Comparison of ENCODE assay signal across 7 mouse cellular contexts in the genomic region with DNA sequence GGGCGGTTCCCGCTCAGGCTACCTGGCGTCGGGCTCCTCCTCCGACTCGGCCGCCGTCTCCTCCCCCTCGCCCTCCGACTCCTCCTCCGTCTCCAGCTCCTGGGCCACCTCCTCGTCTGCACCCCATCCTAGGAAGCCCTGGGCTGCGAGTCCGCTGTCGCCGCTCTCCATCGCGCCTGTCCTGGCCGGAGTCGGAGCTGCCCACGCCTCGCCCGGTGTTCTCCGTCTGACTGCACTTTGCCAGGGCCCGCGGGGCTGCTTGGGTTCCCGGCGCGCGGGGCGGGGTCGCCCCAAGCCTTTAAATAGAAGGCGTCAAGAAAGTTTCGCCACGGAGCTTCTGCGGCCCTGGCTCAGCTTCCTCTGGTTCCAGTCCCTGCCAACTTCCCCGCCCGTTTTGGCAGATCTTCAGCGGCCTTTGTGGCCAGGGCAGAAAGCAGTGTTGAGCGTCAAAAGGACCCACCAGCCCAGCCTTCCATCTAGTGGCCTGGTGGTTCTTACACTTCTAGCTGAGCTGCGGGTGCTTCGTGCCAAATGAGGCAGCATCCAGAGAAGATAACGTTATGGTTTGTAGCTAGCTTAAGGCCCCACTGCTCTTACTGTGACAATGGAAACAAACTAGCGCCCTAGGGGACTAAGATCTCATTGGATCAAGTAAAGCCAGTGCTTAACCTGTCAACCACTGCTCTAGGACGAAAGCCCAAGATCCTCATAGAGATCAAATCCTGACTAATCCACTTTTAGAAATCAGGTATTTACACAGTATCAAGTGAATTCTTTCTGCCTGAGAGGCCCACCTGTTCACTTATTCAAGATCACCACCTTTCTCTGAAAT. TPM values are rescaled to one million over a fixed set of nuclear protein-coding genes. Genes with fewer than 3 reads are reported as not detected.
A peak's percentile ranks its signal among the peaks of the same experiment; 100 is the strongest.
DNase-seq lines count a peak whose midpoint lies in the region; ATAC-seq and TF ChIP-seq lines count a peak whose summit lies in the region.

Gene Cmya5 (minus strand): TSS at position 389 of the 832 bp plus-strand sequence.

- no peak; the same call in 1 of the 2 replicates for TF ChIP-seq CTCF in brain, embryonic 14.5 days (IDR thresholded peaks at IDR 0.05; ENCODE audit: borderline replicate concordance, extremely low read depth, insufficient read depth, insufficient read length)
- no peak for TF ChIP-seq CTCF in spleen, adult 2 months (IDR thresholded peaks at IDR 0.05; ENCODE audit: extremely low read depth, insufficient read depth, insufficient read length, insufficient replicate concordance)

- 1% methylated on average over 45 of the region's 45 CpGs for WGBS in limb, embryonic 12.5 days
- WGBS in midbrain, embryonic 14.5 days = under 1% methylated on average over 45 of the region's 45 CpGs
- 8% methylated on average over 45 of the region's 45 CpGs for WGBS in spleen, adult 2 months

- 0 out of 2 replicates have a peak within 1 kb of the TSS, but pooled peaks have one; percentile 25 for H3K27ac ChIP-seq in limb, embryonic 12.5 days
- no peak within 1 kb of the TSS for H3K27ac ChIP-seq in midbrain, embryonic 14.5 days (replicated peaks; ENCODE audit: low read depth, low read length)
- H3K27ac ChIP-seq in spleen, adult 2 months (ENCODE audit: insufficient read depth, low read length) = no peak within 1 kb of the TSS

- ATAC-seq in limb, embryonic 12.5 days (ENCODE audit: insufficient number of reproducible peaks, insufficient read depth, low FRiP score, low TSS enrichment, low read depth) = peak; percentile 91
- ATAC-seq in midbrain, embryonic 14.5 days (ENCODE audit: low FRiP score, low TSS enrichment) = peak; percentile 83

- H3K36me3 ChIP-seq in erythroblast, embryonic 14.5 days (ENCODE audit: control insufficient read depth) = peaks cover 23% of the 10 kb centered on the region
- peaks cover 14% of the 10 kb centered on the region; the same call in 1 of the 2 replicates for H3K36me3 ChIP-seq in limb, embryonic 12.5 days
- H3K36me3 ChIP-seq in midbrain, embryonic 14.5 days (ENCODE audit: control insufficient read depth, insufficient read depth, low read length) = peaks cover 10% of the 10 kb centered on the region; the same call in 1 of the 2 replicates
- peaks cover 7% of the 10 kb centered on the region for H3K36me3 ChIP-seq in spleen, adult 2 months (ENCODE audit: control insufficient read depth, insufficient read depth, low read length)

- TF ChIP-seq POLR2A in brain, embryonic 14.5 days (IDR thresholded peaks at IDR 0.05; ENCODE audit: borderline replicate concordance, extremely low read depth, insufficient read depth, insufficient read length, poor library complexity, severe bottlenecking) = no peak
- no peak for TF ChIP-seq POLR2A in spleen, adult 2 months (IDR thresholded peaks at IDR 0.05; ENCODE audit: low read depth, low read length)

- H3K4me1 ChIP-seq in erythroblast, embryonic 14.5 days (ENCODE audit: control insufficient read depth) = peaks cover 8% of the 10 kb centered on the region
- H3K4me1 ChIP-seq in limb, embryonic 12.5 days (replicated peaks) = peaks cover 13% of the 10 kb centered on the region
- H3K4me1 ChIP-seq in midbrain, embryonic 14.5 days (ENCODE audit: control insufficient read depth, insufficient read depth, low read length) = peaks cover 11% of the 10 kb centered on the region; the same call in 1 of the 2 replicates
- no peaks in the 10 kb centered on the region; the same call in 1 of the 2 replicates for H3K4me1 ChIP-seq in spleen, adult 2 months (ENCODE audit: control insufficient read depth, insufficient read depth, insufficient read length)

- peak within 1 kb of the TSS; percentile 50 for H3K4me3 ChIP-seq in erythroblast, embryonic 14.5 days (replicated peaks)
- H3K4me3 ChIP-seq in limb, embryonic 12.5 days (replicated peaks) = peak within 1 kb of the TSS; percentile 54
- H3K4me3 ChIP-seq in midbrain, embryonic 14.5 days (replicated peaks; ENCODE audit: low read depth, low read length) = peak within 1 kb of the TSS; percentile 43
- peak within 1 kb of the TSS; percentile 55 for H3K4me3 ChIP-seq in spleen, adult 2 months (ENCODE audit: extremely low read depth, insufficient read depth, insufficient read length)

- H3K9ac ChIP-seq in limb, embryonic 12.5 days (replicated peaks) = peak within 1 kb of the TSS; percentile 68
- peak within 1 kb of the TSS; percentile 50 for H3K9ac ChIP-seq in midbrain, embryonic 14.5 days (replicated peaks; ENCODE audit: low read length)

- H3K9me3 ChIP-seq in erythroblast, embryonic 14.5 days (ENCODE audit: control insufficient read depth, low read length) = no peaks in the 10 kb centered on the region
- H3K9me3 ChIP-seq in limb, embryonic 12.5 days = no peaks in the 10 kb centered on the region
- H3K9me3 ChIP-seq in midbrain, embryonic 14.5 days (ENCODE audit: control insufficient read depth, low read length) = no peaks in the 10 kb centered on the region

- peak within 1 kb of the TSS; percentile 90 for H3K4me2 ChIP-seq in limb, embryonic 12.5 days
- peak within 1 kb of the TSS; percentile 86 for H3K4me2 ChIP-seq in midbrain, embryonic 14.5 days (ENCODE audit: low read length)

- peak; percentile 88 for DNase-seq in brain, embryonic 14.5 days (ENCODE audit: low read depth)
- peak; percentile 91 to 93 for DNase-seq in heart, adult 9 months (ENCODE audit: low spot score in 2 of 2)
- DNase-seq in kidney, adult 9 months = peak; percentile 95
- peak; percentile 83 for DNase-seq in midbrain, embryonic 14.5 days
- DNase-seq in spleen, adult 2 months (ENCODE audit: low read depth in 1 of 2, low spot score in 2 of 2) = peak; percentile 5 to 46

- no peaks in the 10 kb centered on the region; the same call in 1 of the 2 replicates for H3K27me3 ChIP-seq in erythroblast, embryonic 14.5 days (ENCODE audit: control insufficient read depth)
- no peaks in the 10 kb centered on the region for H3K27me3 ChIP-seq in limb, embryonic 12.5 days
- H3K27me3 ChIP-seq in midbrain, embryonic 14.5 days (ENCODE audit: control insufficient read depth, insufficient read depth, low read length) = no peaks in the 10 kb centered on the region
- H3K27me3 ChIP-seq in spleen, adult 2 months (ENCODE audit: control insufficient read depth, insufficient read depth, low read length) = no peaks in the 10 kb centered on the region

RNA-seq across cellular contexts. Expression of gene Cmya5, which starts in this region (rescaled TPM):
- 0.11 and 0.30 TPM in 2 replicates for polyA plus RNA-seq in brain, embryonic 14.5 days (2012; rRNA removed)
- not detected in 2 replicates for polyA plus RNA-seq in erythroblast, embryonic 14.5 days (2012)
- polyA plus RNA-seq in limb, embryonic 12.5 days (2016; fragmentation: Nextera tagmentation; extraction: Ambion mirVana) = 0.03 and 0.04 TPM in 2 replicates
- 0.19 and 0.34 TPM in 2 replicates for polyA plus RNA-seq in midbrain, embryonic 14.5 days (2014; fragmentation: Nextera tagmentation; extraction: Ambion mirVana)
- 0.12 and 0.13 TPM in 2 replicates for polyA plus RNA-seq in spleen, adult 2 months (2012; rRNA removed)

Comparison
In these comparisons a context has a peak if more than half of its experiments do, and no peak if none do; other contexts are left out.
1. Peak in DNase-seq in brain, embryonic 14.5 days; RNA of the gene not detected or under 1 TPM.
2. Peak in ATAC-seq, H3K4me3 ChIP-seq, H3K27ac ChIP-seq, H3K9ac ChIP-seq and H3K4me2 ChIP-seq in limb, embryonic 12.5 days; RNA of the gene not detected or under 1 TPM.
3. Peak in DNase-seq, ATAC-seq, H3K4me3 ChIP-seq, H3K9ac ChIP-seq and H3K4me2 ChIP-seq in midbrain, embryonic 14.5 days; RNA of the gene not detected or under 1 TPM.
4. Peak in DNase-seq and H3K4me3 ChIP-seq in spleen, adult 2 months; RNA of the gene not detected or under 1 TPM.
5. DNase-seq: peak in every context shown above with its lines; median percentile 95 in kidney, adult 9 months; 92 in heart, adult 9 months; 88 in brain, embryonic 14.5 days; 83 in midbrain, embryonic 14.5 days; 26 in spleen, adult 2 months.